Mouse (Mus musculus): Measurements from ENCODE around the gene Ifrd2.

DNA sequence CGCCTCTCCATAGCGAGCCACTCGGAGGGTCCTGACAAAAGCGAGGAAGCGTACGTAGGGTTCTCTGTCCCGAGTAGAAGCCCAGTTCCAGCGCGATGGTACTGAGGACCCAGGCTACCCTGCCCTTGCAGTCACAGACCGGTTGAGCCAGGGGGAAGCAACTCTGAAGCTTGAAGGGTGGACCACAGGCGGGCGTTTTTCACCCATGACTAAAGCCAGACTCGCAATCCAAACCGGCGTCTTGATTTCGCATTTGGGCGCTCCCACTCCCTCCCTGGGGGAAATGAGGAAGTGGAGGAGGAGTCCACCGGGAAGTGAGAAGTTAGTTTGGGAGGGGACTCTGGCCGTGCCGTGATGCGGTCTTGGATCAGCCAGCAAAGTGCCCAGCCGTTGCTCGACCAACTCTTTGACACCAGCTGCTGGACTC is 32.4 kb upstream of the Ifrd2 start:
- TF ChIP-seq CTCF (IDR thresholded peaks at IDR 0.05; ENCODE audit: control insufficient read depth, insufficient read depth, insufficient read length) (no peak), USF1 (IDR thresholded peaks at IDR 0.05; ENCODE audit: low read depth) (no peak), MAX (IDR thresholded peaks at IDR 0.05) (no peak), MYOG (IDR thresholded peaks at IDR 0.05; ENCODE audit: control insufficient read depth, extremely low read depth, insufficient read length) (no peak), MYOD1 (IDR thresholded peaks at IDR 0.05; ENCODE audit: control insufficient read depth, insufficient read length, low read depth) (no peak), CEBPB (IDR thresholded peaks at IDR 0.05; ENCODE audit: low read depth) (no peak), FOSL1 (IDR thresholded peaks at IDR 0.05; ENCODE audit: insufficient read depth, low read length, poor library complexity, severe bottlenecking) (no peak)
